Mouse (Mus musculus): ENCODE measurements at regions not wholly inside any gene's neighbourhood (a gene's known extent, or its start where the extent isn't known, plus 50 kb on each side); places are given as distances from the start of the nearest gene placed in this dataset.

GRCm38 (mm10) chr16:68084124-68084898 lies 463.6 kb upstream of the Cadm2 start:
- DNase-seq (ENCODE audit: low read depth, low spot score): peak; percentile 10

- no peak for DNase-seq (ENCODE audit: low read depth, low spot score)
Measured at GRCm38 (mm10) chr16:68078991-68079390, 458.3 kb upstream of the Cadm2 start.
